Mouse (Mus musculus): ENCODE measurements at regions not wholly inside any gene's neighbourhood (a gene's known extent, or its start where the extent isn't known, plus 50 kb on each side); places are given as distances from the start of the nearest gene placed in this dataset.

DNA sequence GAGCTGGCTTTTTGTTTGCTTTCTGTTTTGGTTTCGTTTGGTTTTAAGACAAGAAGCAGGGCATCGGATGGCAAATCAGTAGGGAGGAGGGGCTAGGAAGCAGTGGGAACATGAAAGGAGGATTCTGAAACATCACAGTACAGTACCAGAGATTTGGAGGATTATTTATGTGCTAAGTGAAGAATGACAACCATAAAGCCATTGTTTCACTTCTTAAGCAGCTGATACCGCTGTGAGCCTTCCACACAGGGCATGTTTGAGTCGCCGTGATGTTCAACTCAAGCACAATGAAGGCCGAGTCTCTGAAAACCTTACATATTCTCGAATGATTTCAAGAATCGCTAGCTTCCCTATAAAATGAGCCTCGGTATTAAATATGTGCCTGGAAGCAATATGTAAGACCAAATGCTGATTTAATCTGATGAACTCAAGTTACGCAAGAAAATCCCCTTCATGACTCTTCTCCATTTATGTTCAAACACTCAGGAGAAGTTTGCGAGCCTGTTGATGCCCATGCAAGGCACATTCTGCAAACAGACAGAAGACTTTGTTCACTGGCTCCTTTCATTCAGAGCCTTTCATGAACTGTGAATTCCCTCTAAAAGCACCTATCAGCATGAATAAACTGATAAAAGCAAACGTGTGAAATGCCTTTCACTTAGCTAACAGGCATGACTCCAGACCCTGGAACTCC lies 441.2 kb downstream of the Efnb2 start:
- in situ Hi-C loops (cut with MboI, MseI), result no loop called here

DNA sequence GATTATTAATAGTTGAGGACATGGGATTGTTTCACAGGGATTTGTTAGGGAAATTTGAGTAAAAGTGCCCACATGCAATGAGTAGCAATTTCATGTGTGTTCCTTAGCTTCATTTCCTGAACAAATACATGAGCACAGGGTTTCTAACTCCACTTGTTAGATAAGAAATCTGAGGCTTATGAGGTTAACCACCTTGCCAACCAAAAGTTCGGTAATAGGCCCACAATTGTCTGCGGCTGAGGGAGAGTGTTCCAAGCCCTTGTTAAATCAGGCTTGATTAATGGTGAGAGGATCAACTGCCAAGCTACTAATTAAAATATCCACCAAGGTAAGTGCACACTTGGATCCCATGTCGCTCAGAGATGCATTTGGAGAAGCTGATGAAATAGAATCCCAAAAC lies 468.0 kb downstream of the Efnb2 start:
- in situ Hi-C loops (cut with MboI, MseI), result no loop called here

GRCm38 (mm10) chr8:8186046-8186445 lies 475.0 kb downstream of the Efnb2 start:
- in situ Hi-C loops (cut with MboI, MseI), result no loop called here

DNA sequence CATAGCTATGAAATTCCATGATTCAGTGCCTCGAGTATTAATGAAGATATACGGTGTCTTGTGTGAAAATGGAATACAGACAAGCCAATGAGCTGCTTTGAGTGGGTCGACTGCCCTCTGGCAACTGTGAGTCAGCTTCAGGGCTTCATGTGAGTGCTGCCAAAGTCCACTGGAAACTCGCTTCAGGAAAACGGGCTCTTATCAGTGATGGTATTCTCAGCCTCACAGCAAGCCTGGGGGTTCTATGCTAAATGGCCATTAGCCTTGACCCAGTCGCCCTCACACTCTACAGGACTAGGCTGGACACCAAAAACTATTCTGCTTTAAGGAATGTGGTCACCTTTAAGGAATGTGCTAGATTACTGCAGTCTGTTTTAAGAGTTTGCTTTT lies 477.8 kb downstream of the Efnb2 start:
- in situ Hi-C loops (cut with MboI, MseI), result no loop called here

- in situ Hi-C loops (cut with MboI, MseI), result no loop called here
Observed at GRCm38 (mm10) chr8:8182616-8183232, 478.3 kb downstream of the Efnb2 start.

GRCm38 (mm10) chr8:8182108-8182507 lies 478.9 kb downstream of the Efnb2 start:
- in situ Hi-C loops (cut with MboI, MseI), result no loop called here

DNA sequence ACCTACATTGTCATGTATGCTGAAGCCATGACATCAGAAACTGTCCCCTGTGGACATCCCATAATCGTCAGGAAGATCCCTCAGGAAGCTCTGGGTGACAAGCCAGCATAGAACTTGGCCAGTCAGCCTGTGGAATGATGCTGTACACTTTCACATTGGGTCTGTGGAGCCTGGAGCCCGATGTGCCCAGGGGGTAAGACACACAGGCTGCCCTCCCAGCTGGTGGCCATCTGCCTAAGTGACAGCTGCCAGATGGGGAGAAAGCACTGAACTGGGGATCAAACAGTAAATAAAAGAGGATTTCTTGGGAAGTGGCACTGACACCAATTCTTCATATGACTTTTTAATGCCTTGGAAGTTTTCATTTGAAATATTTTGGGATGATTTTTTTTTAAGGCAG lies 486.8 kb downstream of the Efnb2 start:
- in situ Hi-C loops (cut with MboI, MseI), result no loop called here

DNA sequence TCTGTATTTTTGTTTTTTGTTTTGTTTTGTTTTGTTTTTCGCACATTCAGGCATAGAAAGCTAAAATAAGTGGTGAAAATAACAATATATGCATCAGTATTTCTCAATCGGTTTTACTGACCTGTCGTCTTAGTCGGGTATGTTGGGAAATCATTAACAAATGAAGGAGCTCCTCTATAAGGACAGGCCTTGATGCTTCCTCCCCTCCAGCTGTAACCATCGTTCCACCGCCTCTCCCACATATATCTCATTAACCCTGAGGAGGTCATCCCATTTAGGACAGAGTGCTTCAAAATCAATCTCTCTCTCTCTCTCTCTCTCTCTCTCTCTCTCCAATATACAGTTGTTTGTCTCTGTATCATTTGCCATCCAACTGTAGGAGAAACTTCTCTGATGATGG lies 492.4 kb downstream of the Efnb2 start:
- in situ Hi-C loops (cut with MboI, MseI), result loop anchor here in 1 of 2 experiments (10.0 kb wide), 1 partner anchor 486 kb away; no protein-coding TSS in a partner anchor

DNA sequence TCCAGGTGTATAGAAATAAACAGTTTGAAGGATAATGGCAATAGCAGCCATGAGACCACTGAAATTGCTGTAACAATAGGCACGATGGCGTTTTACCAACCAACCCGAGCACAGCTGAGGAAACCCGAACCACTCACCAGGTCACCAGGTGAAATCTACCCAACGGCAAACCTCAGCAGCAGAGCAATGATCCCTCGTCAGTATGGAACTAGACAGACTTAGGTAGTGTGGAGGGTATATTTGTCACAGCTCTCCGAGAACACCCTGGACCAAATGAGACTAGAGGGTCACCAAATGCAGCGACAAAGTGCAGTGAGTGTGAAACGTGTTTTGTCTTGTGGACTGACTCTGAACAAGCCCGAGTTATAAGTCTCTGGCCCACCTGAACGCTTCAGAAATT lies 492.8 kb downstream of the Efnb2 start:
- in situ Hi-C loops (cut with MboI, MseI), result loop anchor here in 1 of 2 experiments (10.0 kb wide), 1 partner anchor 487 kb away; no protein-coding TSS in a partner anchor

DNA sequence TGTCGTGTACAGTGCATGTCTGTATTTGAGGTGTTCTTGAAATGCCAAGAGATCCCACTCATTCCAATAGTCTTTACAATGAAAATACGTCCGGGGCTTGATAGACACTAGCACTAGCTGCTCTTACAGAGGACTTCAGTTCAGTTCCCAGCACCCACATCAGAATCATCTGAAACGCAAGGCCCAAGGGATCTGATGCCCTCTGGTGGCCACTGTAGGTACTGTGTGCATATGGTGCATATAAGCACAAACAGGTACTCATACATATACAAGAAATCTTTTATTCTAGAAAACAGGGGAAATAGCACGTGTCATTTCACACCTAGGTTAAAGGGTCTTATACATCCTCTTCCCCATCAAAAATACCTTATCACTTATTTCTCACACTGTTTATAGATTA lies 513.5 kb downstream of the Efnb2 start:
- in situ Hi-C loops (cut with MboI, MseI), result no loop called here

DNA sequence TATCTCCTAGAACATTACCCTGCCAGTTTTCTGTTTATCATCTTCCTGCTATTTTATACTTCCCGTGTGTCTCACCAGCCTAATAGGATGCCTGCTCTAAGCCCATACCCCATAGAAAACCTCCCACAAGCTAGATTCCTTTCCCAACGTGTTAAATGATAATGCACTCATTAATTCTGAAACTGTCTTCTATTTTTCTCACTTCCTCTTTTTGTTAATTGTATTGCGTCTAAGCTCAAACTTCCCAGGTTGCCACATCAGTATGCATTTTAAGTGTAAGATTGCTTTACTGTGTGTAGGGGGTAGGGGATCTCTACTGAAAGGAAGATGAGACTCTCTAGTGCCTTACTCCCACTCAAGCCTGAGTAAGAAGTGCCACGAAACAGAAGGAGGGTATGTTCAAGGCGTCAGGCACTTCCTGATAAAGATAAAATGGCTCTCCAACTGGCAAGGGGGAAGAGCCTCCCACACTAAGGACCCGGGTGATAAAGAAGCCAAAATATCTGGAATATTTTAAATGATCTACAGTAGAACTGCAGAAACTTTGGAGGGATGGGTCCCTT lies 518.0 kb downstream of the Efnb2 start:
- in situ Hi-C loops (cut with MboI, MseI), result no loop called here

GRCm38 (mm10) chr8:8142461-8142860 lies 518.6 kb downstream of the Efnb2 start:
- in situ Hi-C loops (cut with MboI, MseI), result no loop called here

DNA sequence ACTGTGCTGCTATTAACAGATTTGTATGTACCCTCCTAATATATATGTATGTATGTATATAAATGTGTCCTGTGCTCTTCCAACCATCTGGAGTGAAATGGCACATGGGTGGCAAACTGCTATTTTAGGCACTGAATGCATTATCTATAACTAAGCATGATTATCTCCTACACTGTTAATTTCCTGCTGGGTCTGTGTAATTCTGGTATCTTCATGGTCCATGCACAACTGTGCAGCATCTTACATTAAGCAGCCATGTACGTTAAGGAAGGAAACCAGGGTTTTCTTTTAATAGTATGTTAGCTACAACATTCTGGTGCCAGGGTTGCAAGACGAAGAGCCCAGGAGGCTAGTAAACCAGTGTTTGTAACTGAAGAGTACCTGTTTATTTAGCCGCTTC lies 521.3 kb downstream of the Efnb2 start:
- in situ Hi-C loops (cut with MboI, MseI), result no loop called here

GRCm38 (mm10) chr8:8133001-8133785 lies 527.8 kb downstream of the Efnb2 start:
- in situ Hi-C loops (cut with MboI, MseI), result no loop called here

- in situ Hi-C loops (cut with MboI, MseI), result no loop called here
Observed at GRCm38 (mm10) chr8:8131961-8132376, 529.1 kb downstream of the Efnb2 start.

DNA sequence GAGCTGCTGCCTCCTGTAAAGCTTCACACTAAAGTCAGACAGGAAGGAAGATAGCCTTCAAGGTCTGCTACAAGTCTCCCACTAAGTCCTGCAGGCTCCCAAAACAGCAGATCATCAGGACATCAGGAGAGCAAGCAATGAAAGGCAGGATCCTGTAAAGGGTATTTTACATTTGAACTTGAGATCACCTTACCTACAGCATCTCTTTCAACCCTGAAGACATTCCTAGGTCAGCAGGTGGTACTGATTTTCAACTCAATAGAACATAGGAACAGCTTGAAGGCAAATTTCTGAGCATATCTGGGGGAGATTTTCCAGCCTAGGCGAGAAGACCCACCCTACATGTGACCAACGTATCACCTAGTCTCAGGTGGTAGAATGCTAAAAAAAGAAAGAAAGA lies 530.2 kb downstream of the Efnb2 start:
- in situ Hi-C loops (cut with MboI, MseI), result no loop called here

GRCm38 (mm10) chr8:8115595-8116429 lies 545.2 kb downstream of the Efnb2 start:
- in situ Hi-C loops (cut with MboI, MseI), result no loop called here

DNA sequence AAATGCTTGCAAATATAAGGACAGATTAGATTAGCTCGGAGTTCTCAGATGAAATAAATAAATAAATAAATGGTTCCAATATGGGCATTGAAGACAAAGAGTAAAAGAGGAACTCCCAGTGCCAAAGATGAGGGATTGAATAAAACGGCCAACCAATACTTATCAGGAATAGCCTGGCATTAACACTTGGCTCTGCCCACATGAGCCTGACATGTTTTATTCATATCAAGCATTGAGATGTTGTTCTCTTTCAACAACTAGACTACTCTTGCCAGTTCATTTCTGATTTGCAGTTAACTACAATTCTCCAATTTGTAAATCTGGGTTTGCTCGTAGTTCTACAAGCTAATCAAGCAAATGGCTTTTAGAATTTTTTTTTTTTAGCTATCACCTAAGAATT lies 546.4 kb downstream of the Efnb2 start:
- in situ Hi-C loops (cut with MboI, MseI), result no loop called here

GRCm38 (mm10) chr8:8109785-8110350 lies 551.2 kb downstream of the Efnb2 start:
- in situ Hi-C loops (cut with MboI, MseI), result no loop called here

GRCm38 (mm10) chr8:8103492-8103891 lies 557.5 kb downstream of the Efnb2 start:
- in situ Hi-C loops (cut with MboI, MseI), result no loop called here
